Mouse (Mus musculus) testis, adult 2 months (tissue): ENCODE data around the gene Gm45140.

Experiments
- CTCF ChIP-seq: fragments of 200-500 bp; IDR thresholded peaks from 2 replicates; pipeline ENCODE4 v1.5.1; 2012; ENCODE audit warnings: low read depth, mild to moderate bottlenecking, inconsistent platforms, low read length, moderate library complexity; ENCODE audit not compliant: control insufficient read depth, insufficient read depth, insufficient replicate concordance
- POLR2A ChIP-seq: fragments of 200-500 bp; IDR thresholded peaks from 2 replicates; pipeline ENCODE4 v1.6.1; 2012; ENCODE audit warnings: low read depth, mild to moderate bottlenecking, inconsistent platforms, low read length, moderate library complexity; ENCODE audit not compliant: control insufficient read depth

DNA sequence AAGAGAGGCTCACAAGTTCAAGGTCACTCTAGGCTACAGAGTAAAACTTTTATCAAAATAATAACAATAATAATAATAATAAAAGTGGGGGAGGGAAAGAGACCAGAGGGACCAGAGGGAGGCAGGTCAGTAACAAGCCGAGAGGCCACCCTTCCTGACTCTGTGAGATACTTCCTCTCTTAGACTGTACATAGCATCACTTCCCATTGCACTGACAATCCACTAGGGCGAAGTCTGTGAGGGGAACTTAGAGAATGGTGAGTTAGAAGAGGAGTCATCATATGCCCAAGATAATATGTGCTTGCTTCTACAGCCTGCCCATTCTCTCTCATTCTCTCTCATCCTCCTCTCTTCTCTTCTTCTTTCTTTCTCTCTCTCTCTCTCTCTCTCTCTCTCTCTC, 29.6 kb downstream of the Gm45140 start:
- TF ChIP-seq CTCF (no peak), POLR2A (no peak)
